Mouse (Mus musculus) midbrain, embryonic 12.5 days (tissue): ENCODE measurements at regions not wholly inside any gene's neighbourhood (a gene's known extent, or its start where the extent isn't known, plus 50 kb on each side); places are given as distances from the start of the nearest gene placed in this dataset.

Experiments used
- ATAC-seq: fragments of 200-750 bp; cut with Nextera tagmentation; 2 replicates; pipeline ENCODE4 v1.8.0; 2017; ENCODE audit warnings: low read depth, moderate TSS enrichment, moderate library complexity; ENCODE audit not compliant: low FRiP score
- H3K27ac ChIP-seq: fragments of 300-500 bp; sonication (generic); replicated peaks from 2 replicates; pipeline ENCODE4 v1.5.1; 2016; ENCODE audit warnings: mild to moderate bottlenecking
- H3K27me3 ChIP-seq: fragments of 300-500 bp; sonication (generic); 2 replicates; pipeline ENCODE4 v1.6.1; 2016; ENCODE audit warnings: mild to moderate bottlenecking
- H3K36me3 ChIP-seq: fragments of 300-500 bp; sonication (generic); 2 replicates; pipeline ENCODE4 v1.6.1; 2016
- H3K4me1 ChIP-seq: fragments of 300-500 bp; sonication (generic); 2 replicates; pipeline ENCODE4 v1.6.1; 2016
- H3K4me2 ChIP-seq: fragments of 300-500 bp; sonication (generic); replicated peaks from 2 replicates; pipeline ENCODE4 v1.6.1; 2016; ENCODE audit warnings: mild to moderate bottlenecking, moderate library complexity
- H3K4me3 ChIP-seq: fragments of 300-500 bp; sonication (generic); 2 replicates; pipeline ENCODE4 v1.5.1; 2016; ENCODE audit warnings: mild to moderate bottlenecking
- H3K9ac ChIP-seq: fragments of 300-500 bp; sonication (generic); replicated peaks from 2 replicates; pipeline ENCODE4 v1.6.1; 2016; ENCODE audit warnings: mild to moderate bottlenecking, moderate library complexity
- H3K9me3 ChIP-seq: fragments of 300-500 bp; sonication (generic); 2 replicates; pipeline ENCODE4 v1.6.1; 2016; ENCODE audit warnings: mild to moderate bottlenecking
- WGBS: fragments of 180-500 bp; shearing (Covaris S2); methylation state at CpG from one replicate; pipeline ENCODE4 v1.1.7; 2016; 5-methylcytosine and 5-hydroxymethylcytosine counted together

- Histone ChIP-seq H3K27ac (no peak overlapping the region), H3K4me2 (no peak overlapping the region), H3K27me3 (no peaks in the 10 kb centered on the region), H3K4me1 (no peaks in the 10 kb centered on the region), H3K9ac (no peak overlapping the region), H3K4me3 (no peak overlapping the region), H3K9me3 (no peaks in the 10 kb centered on the region), H3K36me3 (no peaks in the 10 kb centered on the region)
- no peak for ATAC-seq
- 81% methylated on average over 2 of the region's 2 CpGs for WGBS
Measured at GRCm38 (mm10) chr5:76055849-76056248, 77.6 kb upstream of the Kdr start.

- ATAC-seq: no peak
Measured at GRCm38 (mm10) chr5:76052782-76053181, 74.5 kb upstream of the Kdr start.

DNA sequence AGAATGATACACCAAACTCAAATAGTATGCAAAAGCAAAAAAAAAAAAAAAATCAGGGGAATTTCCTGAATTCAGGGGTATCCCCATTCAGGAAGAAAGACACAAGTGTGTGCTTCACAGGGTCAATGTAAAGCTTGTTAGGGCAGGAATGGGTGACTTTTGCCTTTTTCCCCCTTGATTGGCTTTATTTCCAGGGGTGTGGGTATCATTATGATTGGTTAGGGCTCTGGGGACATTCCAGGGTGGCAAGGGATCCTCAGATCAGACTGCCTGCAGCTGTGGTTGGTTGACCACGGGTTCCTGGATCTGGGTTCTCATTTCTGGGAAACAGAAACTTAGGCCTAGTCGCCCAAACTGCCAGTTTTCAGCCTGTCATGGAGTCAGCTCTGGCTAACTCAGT, 73.4 kb upstream of the Kdr start:
- WGBS: 83% methylated on average over 2 of the region's 2 CpGs
- Histone ChIP-seq H3K27me3 (no peaks in the 10 kb centered on the region), H3K4me2 (no peak overlapping the region), H3K4me1 (no peaks in the 10 kb centered on the region), H3K36me3 (no peaks in the 10 kb centered on the region), H3K9ac (no peak overlapping the region), H3K9me3 (no peaks in the 10 kb centered on the region), H3K27ac (no peak overlapping the region), H3K4me3 (no peak overlapping the region)
- ATAC-seq: no peak

More at GRCm38 (mm10) chr5:76052782-76053181, 74.5 kb upstream of the Kdr start:
- 98% methylated on average over 1 of the region's 1 CpGs for WGBS
- Histone ChIP-seq H3K4me2 (no peak overlapping the region), H3K36me3 (no peaks in the 10 kb centered on the region), H3K27ac (no peak overlapping the region), H3K4me3 (no peak overlapping the region), H3K9me3 (no peaks in the 10 kb centered on the region), H3K27me3 (no peaks in the 10 kb centered on the region), H3K4me1 (no peaks in the 10 kb centered on the region), H3K9ac (no peak overlapping the region)

GRCm38 (mm10) chr5:76048103-76048874, 70.0 kb upstream of the Kdr start:
- Histone ChIP-seq H3K27ac (no peak overlapping the region), H3K4me3 (no peak overlapping the region), H3K4me2 (no peak overlapping the region), H3K36me3 (no peaks in the 10 kb centered on the region), H3K27me3 (no peaks in the 10 kb centered on the region), H3K4me1 (no peaks in the 10 kb centered on the region), H3K9me3 (no peaks in the 10 kb centered on the region), H3K9ac (no peak overlapping the region)
- WGBS: 84% methylated on average over 9 of the region's 9 CpGs
- no peak for ATAC-seq

DNA sequence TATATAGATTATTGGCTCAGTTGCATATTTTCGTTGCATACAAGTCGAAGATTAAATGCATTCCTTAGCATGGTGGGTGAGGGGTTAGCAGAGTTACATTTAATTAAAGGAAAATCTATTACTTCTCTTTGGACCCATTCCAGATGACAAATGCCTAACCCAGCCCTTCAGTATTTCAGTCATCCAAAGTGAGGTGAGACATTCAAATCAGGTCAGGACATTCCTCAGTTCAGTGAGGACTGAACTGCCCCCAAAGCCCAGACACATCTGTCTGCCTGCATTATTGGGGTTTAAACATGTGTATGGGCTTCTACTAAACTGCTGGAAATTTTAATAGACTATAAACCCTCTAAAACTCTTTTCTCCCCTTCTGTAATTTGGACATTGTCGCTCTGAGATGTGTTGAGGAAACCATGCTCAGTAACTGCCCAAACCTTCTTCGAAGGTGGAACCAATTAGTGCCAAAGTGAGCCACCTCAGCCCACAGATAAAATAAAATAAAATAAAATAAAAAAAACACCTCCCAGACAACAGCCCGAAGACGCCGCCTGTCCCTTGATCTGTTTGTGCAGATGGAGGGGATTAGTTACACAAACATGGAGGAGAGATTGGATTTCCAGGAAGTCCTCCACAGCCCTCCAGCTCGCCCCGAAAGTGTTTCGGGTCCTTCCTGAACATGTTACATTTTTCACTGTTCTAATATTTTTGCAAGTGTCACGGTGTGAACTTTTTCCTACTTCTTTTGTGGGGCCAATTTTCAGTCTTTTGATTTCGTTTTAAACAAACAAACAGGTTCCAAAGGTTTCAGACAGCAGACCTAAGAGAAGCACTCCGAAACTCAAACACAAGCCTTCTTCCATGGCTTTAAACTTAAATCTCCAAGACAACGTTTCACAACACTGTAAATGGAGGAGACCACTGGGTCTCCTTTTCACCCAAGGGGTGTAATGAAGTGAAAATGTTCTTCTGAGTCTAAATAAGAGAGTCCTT, 65.6 kb upstream of the Kdr start:
- H3K4me2 ChIP-seq: no peak overlapping the region
- ATAC-seq: no peak
- no peaks in the 10 kb centered on the region for H3K4me1 ChIP-seq
- no peak overlapping the region for H3K27ac ChIP-seq
- H3K4me3 ChIP-seq: no peak overlapping the region
- no peak overlapping the region for H3K9ac ChIP-seq
- H3K27me3 ChIP-seq: no peaks in the 10 kb centered on the region
- no peaks in the 10 kb centered on the region for H3K9me3 ChIP-seq
- H3K36me3 ChIP-seq: no peaks in the 10 kb centered on the region
- WGBS: 72% methylated on average over 14 of the region's 14 CpGs

DNA sequence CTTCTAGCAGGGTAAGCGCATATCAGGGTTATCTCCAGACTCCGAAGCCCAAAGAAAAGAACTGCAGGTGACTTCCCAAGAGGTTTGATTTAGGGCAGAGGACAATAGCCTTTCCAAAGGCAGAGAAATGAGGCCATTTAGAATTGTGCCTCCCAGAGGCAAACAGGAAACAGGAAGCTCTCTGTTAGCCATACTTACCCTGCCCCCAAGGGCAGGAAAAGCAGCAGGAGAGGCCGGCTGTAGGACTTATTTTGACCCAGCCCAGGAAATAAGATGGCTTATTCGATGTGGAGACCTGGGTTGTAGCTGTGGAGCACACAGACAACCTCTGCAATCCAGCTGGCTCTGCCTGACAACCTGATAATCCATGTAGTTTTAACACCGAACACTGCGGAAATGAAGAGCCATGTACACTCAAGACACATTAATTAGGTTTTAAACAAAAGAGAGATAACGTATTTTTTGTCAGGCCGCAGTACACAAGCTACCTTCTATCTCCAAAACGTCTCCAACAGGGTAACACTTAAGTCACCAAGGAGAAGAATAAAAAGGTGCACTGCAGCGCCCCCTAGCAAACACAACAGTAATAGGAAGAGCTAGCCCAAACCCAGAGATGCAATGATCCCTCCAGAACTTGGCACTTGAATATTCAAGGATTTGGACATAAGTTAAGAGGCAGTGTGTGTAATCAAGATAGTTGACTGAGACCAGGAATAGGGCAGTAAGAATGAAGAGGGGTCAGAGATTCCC, 62.4 kb upstream of the Kdr start:
- no peak overlapping the region for H3K4me3 ChIP-seq
- no peaks in the 10 kb centered on the region for H3K36me3 ChIP-seq
- no peak overlapping the region for H3K9ac ChIP-seq
- no peaks in the 10 kb centered on the region for H3K4me1 ChIP-seq
- no peak overlapping the region for H3K27ac ChIP-seq
- no peak for ATAC-seq
- no peaks in the 10 kb centered on the region for H3K9me3 ChIP-seq
- no peak overlapping the region for H3K4me2 ChIP-seq
- H3K27me3 ChIP-seq: no peaks in the 10 kb centered on the region
- 68% methylated on average over 10 of the region's 10 CpGs for WGBS

DNA sequence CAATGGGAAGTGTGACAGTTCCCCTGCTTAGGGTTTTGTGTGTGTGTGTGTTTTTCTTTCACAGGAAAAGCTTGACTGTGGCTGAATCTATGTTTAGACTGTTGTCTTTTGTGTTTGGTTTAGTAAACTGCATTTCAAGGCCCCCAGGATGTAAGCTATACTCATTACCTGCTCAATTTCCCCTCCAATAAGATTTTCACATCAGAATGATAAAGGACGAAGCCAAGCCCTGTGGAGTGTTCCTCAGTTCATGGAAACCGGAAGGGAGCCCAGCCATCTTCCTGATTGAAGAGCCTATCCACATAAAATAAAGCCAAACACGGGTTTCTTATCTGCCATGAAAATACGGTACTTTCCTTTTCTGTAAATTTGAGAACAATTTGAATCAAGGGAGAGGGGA, 50.5 kb upstream of the Kdr start:
- Histone ChIP-seq H3K4me3 (no peak overlapping the region), H3K4me2 (no peak overlapping the region), H3K27me3 (no peaks in the 10 kb centered on the region), H3K9ac (no peak overlapping the region), H3K36me3 (no peaks in the 10 kb centered on the region), H3K9me3 (no peaks in the 10 kb centered on the region), H3K27ac (no peak overlapping the region), H3K4me1 (0 out of 2 replicates have a peak, but pooled peaks cover 7% of the 10 kb centered on the region)
- ATAC-seq: no peak
- WGBS: 53% methylated on average over 4 of the region's 4 CpGs
